Mouse (Mus musculus) bone marrow, adult 2 months (tissue): ENCODE measurements around the gene Morf4l1. TPM values are rescaled to one million over a fixed set of nuclear protein-coding genes. Genes with fewer than 3 reads are reported as not detected.
A peak's percentile ranks its signal among the peaks of the same experiment; 100 is the strongest.

Experiments used
- H3K27ac ChIP-seq: fragments of 200-500 bp; 2 replicates; pipeline ENCODE4 v1.5.1; 2012; ENCODE audit warnings: low read depth, mild to moderate bottlenecking, control low read depth, inconsistent platforms, low read length; ENCODE audit not compliant: control insufficient read depth, poor library complexity, insufficient read depth
- H3K4me1 ChIP-seq: fragments of 200-500 bp; 2 replicates; pipeline ENCODE4 v1.6.1; 2011; ENCODE audit warnings: low read length; ENCODE audit not compliant: control insufficient read depth, insufficient read depth
- H3K4me3 ChIP-seq: fragments of 200-500 bp; replicated peaks from 2 replicates; pipeline ENCODE3; 2011; ENCODE audit warnings: mild to moderate bottlenecking, low read depth, low read length, control low read depth; ENCODE audit not compliant: control insufficient read depth
- CTCF ChIP-seq: fragments of 200-500 bp; IDR thresholded peaks from 2 replicates; pipeline ENCODE4 v1.5.1; 2011; ENCODE audit warnings: low read length, control low read depth; ENCODE audit not compliant: control insufficient read depth, insufficient read depth
- POLR2A ChIP-seq: fragments of 200-500 bp; IDR thresholded peaks from 2 replicates; pipeline ENCODE4 v1.6.1; 2011; ENCODE audit warnings: low read depth, mild to moderate bottlenecking, control low read depth, low read length, borderline replicate concordance; ENCODE audit not compliant: control insufficient read depth
- WGBS: fragments of 180-500 bp; shearing (Covaris S2); methylation state at CpG from one replicate; pipeline ENCODE4 v1.1.7; 2018; 5-methylcytosine and 5-hydroxymethylcytosine counted together
- polyA plus RNA-seq: library from polyadenylated mRNA; stranded (reverse); fragments of >200 nt; gene quantifications from 2 replicates; pipeline ENCODE4 v1.2.4, GENCODE M21; 2011; ENCODE audit warnings: low replicate concordance; ENCODE audit not compliant: missing spikeins, insufficient read depth, insufficient read length

The Morf4l1 gene
- polyA plus RNA-seq, result 129 and 177 TPM in 2 replicates

- Histone ChIP-seq H3K27ac (peak within 1 kb of the TSS; percentile 99), H3K4me1 (no peaks in the 10 kb centered on the region; the same call in 1 of the 2 replicates), H3K4me3 (peak within 1 kb of the TSS; percentile 95)
- 2% methylated on average over 40 of the region's 40 CpGs for WGBS
- TF ChIP-seq CTCF, result 0 out of 2 replicates have a peak, but pooled peaks have one; percentile 3
- peak; percentile 78; the same call in 1 of the 2 replicates for TF ChIP-seq POLR2A
These were observed at the start of gene Morf4l1 for GRCm38 (mm10) chr9:90114567-90115307. Morf4l1 (minus strand) TSS chr9:90114774.

GRCm38 (mm10) chr9:90163749-90164095 lies 49.1 kb upstream of the Morf4l1 start:
- no peak for TF ChIP-seq CTCF
- Histone ChIP-seq H3K27ac (no peak overlapping the region), H3K4me3 (peak overlapping the region; percentile 64), H3K4me1 (no peaks in the 10 kb centered on the region)
- WGBS, result 5% methylated on average over 18 of the region's 18 CpGs

GRCm38 (mm10) chr9:90162926-90163748 lies 48.6 kb upstream of the Morf4l1 start, which contains the start of gene Adamts7:
Adamts7 (plus strand) TSS chr9:90163069.
- peak within 1 kb of the TSS; percentile 64 for H3K4me3 ChIP-seq
- H3K27ac ChIP-seq, result no peak within 1 kb of the TSS
- no peak for TF ChIP-seq CTCF
- TF ChIP-seq POLR2A, result no peak
- H3K4me1 ChIP-seq, result no peaks in the 10 kb centered on the region
- under 1% methylated on average over 59 of the region's 60 CpGs for WGBS

GRCm38 (mm10) chr9:90162243-90162925 lies 47.8 kb upstream of the Morf4l1 start:
- no peak overlapping the region for H3K27ac ChIP-seq
- no peaks in the 10 kb centered on the region for H3K4me1 ChIP-seq

GRCm38 (mm10) chr9:90146869-90147268 lies 32.3 kb upstream of the Morf4l1 start:
- Histone ChIP-seq H3K27ac (no peak overlapping the region), H3K4me3 (no peak overlapping the region), H3K4me1 (no peaks in the 10 kb centered on the region)
- TF ChIP-seq POLR2A (no peak), CTCF (no peak)
- WGBS, result 75% methylated on average over 5 of the region's 5 CpGs

More at GRCm38 (mm10) chr9:90162243-90162925, 47.8 kb upstream of the Morf4l1 start:
- 12% methylated on average over 29 of the region's 29 CpGs for WGBS
- no peak overlapping the region for H3K4me3 ChIP-seq
- TF ChIP-seq POLR2A (no peak), CTCF (peak; percentile 21; the same call in 1 of the 2 replicates)

GRCm38 (mm10) chr9:90145788-90146187 lies 31.2 kb upstream of the Morf4l1 start:
- TF ChIP-seq CTCF (no peak), POLR2A (no peak)
- no peak overlapping the region for H3K27ac ChIP-seq
- 65% methylated on average over 2 of the region's 2 CpGs for WGBS
- no peak overlapping the region for H3K4me3 ChIP-seq
- H3K4me1 ChIP-seq, result no peaks in the 10 kb centered on the region

- WGBS, result 91% methylated on average over 1 of the region's 1 CpGs
- TF ChIP-seq POLR2A, result no peak
- no peak for TF ChIP-seq CTCF
- no peak overlapping the region for H3K27ac ChIP-seq
- no peak overlapping the region for H3K4me3 ChIP-seq
- H3K4me1 ChIP-seq, result no peaks in the 10 kb centered on the region
These were observed 22.0 kb upstream of the Morf4l1 start for GRCm38 (mm10) chr9:90136678-90136965.
